Comparison of ENCODE assay signal across 15 mouse cellular contexts in the genomic region with DNA sequence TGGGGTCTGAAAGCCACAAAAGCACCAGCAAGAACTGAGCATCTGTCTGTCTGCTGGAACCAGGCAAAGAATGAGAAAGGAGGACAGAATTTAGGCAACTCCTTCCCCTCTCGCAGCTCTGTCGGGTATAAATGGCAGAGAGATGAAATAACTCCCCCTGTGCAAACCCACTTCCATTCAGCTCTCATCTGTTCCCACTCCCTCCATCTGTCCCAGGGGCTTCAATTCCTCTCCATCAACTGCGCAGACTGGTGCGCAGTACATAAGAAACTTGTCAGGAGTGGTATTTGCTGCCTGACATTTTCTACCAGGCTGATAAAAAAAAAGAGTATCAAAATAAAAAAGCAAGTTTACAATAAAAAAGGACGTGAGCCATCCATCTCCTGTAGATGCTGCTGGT.
DNase-seq lines count a peak whose midpoint lies in the region.
"Had no signal": no experiment of that assay in that cellular context is flagged by ENCODE, and none has a peak within 500 bp of the region (broad histone marks: within the 10 kb centered on the region; RNA-seq: fewer than 3 reads in every experiment).

No protein-coding gene starts in this region.

- DNase-seq in layer of hippocampus, adult 18-20 months (ENCODE audit: low spot score in 2 of 2), result peak; percentile 45 to 59
- DNase-seq in layer of hippocampus, postnatal 25 days (ENCODE audit: extremely low spot score in 1 of 2, low spot score in 1 of 2), result no peak
- peak; percentile 21 for DNase-seq in brain, adult 2 months (ENCODE audit: low read depth, low spot score)
- DNase-seq in layer of hippocampus, postnatal 14 days (ENCODE audit: low spot score in 2 of 2), result peak; percentile 18 to 61
- DNase-seq in cerebellum, postnatal 14 days, result no peak
- no peak for DNase-seq in thymus, postnatal 36 days
- DNase-seq: adrenal gland, postnatal 10 days; B cell, adult 2 months; cerebellum, adult 11-12 months; cerebellum, adult 8-10 months; cerebellum, postnatal 10 days; gastrocnemius, postnatal 25 days; heart, adult 18-20 months; heart, postnatal 14 days; heart, postnatal 4 days had no signal

Comparison
In these comparisons a context has a peak if more than half of its experiments do, and no peak if none do; other contexts are left out.
1. DNase-seq: peak in layer of hippocampus, adult 18-20 months (2 of 2), brain, adult 2 months (single experiment) and layer of hippocampus, postnatal 14 days (2 of 2); none in layer of hippocampus, postnatal 25 days (0 of 2), cerebellum, postnatal 14 days (0 of 2) and thymus, postnatal 36 days (0 of 2).